Mouse (Mus musculus): ENCODE measurements around the gene Map4k1. TPM values are rescaled to one million over a fixed set of nuclear protein-coding genes. Genes with fewer than 3 reads are reported as not detected.

Gene Map4k1
- total RNA-seq, 2 experiments from 2014 or later = 38.5 to 62.8 TPM

GRCm38 (mm10) chr7:29019447-29020220 is 37.8 kb downstream of the Map4k1 start:
- peak; percentile 25; the same call in 1 of the 2 replicates for ATAC-seq (replicated peaks; ENCODE audit: poor library complexity)

- no peak for ATAC-seq (replicated peaks; ENCODE audit: poor library complexity)
These were observed 40.6 kb downstream of the Map4k1 start for GRCm38 (mm10) chr7:29022479-29022878.

GRCm38 (mm10) chr7:29023514-29023913 is 41.7 kb downstream of the Map4k1 start:
- ATAC-seq (replicated peaks; ENCODE audit: poor library complexity) = peak; percentile 45

GRCm38 (mm10) chr7:29025566-29025965 is 43.7 kb downstream of the Map4k1 start:
- ATAC-seq (replicated peaks; ENCODE audit: poor library complexity) = no peak

GRCm38 (mm10) chr7:29026195-29026594 is 44.3 kb downstream of the Map4k1 start:
- ATAC-seq (replicated peaks; ENCODE audit: poor library complexity) = no peak

GRCm38 (mm10) chr7:29026811-29027210 is 45.0 kb downstream of the Map4k1 start:
- no peak for ATAC-seq (replicated peaks; ENCODE audit: poor library complexity)

GRCm38 (mm10) chr7:29028761-29029160 is 46.9 kb downstream of the Map4k1 start:
- no peak for ATAC-seq (replicated peaks; ENCODE audit: poor library complexity)

- peak; percentile 97 for ATAC-seq (replicated peaks; ENCODE audit: poor library complexity)
These were observed 48.1 kb downstream of the Map4k1 start for GRCm38 (mm10) chr7:29029690-29030656.

GRCm38 (mm10) chr7:29031641-29032040 is 49.8 kb downstream of the Map4k1 start:
- no peak for ATAC-seq (replicated peaks; ENCODE audit: poor library complexity)

GRCm38 (mm10) chr7:29032685-29033084 is 50.8 kb downstream of the Map4k1 start:
- peak; percentile 40; the same call in 1 of the 2 replicates for ATAC-seq (replicated peaks; ENCODE audit: poor library complexity)

GRCm38 (mm10) chr7:29037261-29037660 is 55.4 kb downstream of the Map4k1 start:
- peak; percentile 45; the same call in 1 of the 2 replicates for ATAC-seq (replicated peaks; ENCODE audit: poor library complexity)

GRCm38 (mm10) chr7:29039604-29039984 is 57.7 kb downstream of the Map4k1 start:
- peak; percentile 84 for ATAC-seq (replicated peaks; ENCODE audit: poor library complexity)

GRCm38 (mm10) chr7:29039985-29040661 is 58.3 kb downstream of the Map4k1 start:
- peak; percentile 37 for ATAC-seq (replicated peaks; ENCODE audit: poor library complexity)

- ATAC-seq (replicated peaks; ENCODE audit: poor library complexity) = no peak
These were observed 59.3 kb downstream of the Map4k1 start for GRCm38 (mm10) chr7:29041194-29041593.

- peak; percentile 11; the same call in 1 of the 2 replicates for ATAC-seq (replicated peaks; ENCODE audit: poor library complexity)
These were observed 61.3 kb downstream of the Map4k1 start for GRCm38 (mm10) chr7:29043016-29043673.

- no peak for ATAC-seq (replicated peaks; ENCODE audit: poor library complexity)
These were observed 61.8 kb downstream of the Map4k1 start for GRCm38 (mm10) chr7:29043674-29044057.

- no peak for ATAC-seq (replicated peaks; ENCODE audit: poor library complexity)
These were observed 62.5 kb downstream of the Map4k1 start for GRCm38 (mm10) chr7:29044302-29044701.

- ATAC-seq (replicated peaks; ENCODE audit: poor library complexity) = no peak
These were observed 64.7 kb downstream of the Map4k1 start for GRCm38 (mm10) chr7:29046533-29046932.

GRCm38 (mm10) chr7:29048070-29048469 is 66.2 kb downstream of the Map4k1 start:
- ATAC-seq (replicated peaks; ENCODE audit: poor library complexity) = no peak

- no peak for ATAC-seq (replicated peaks; ENCODE audit: poor library complexity)
These were observed 66.8 kb downstream of the Map4k1 start for GRCm38 (mm10) chr7:29048615-29049014.

Data from megakaryocyte progenitor cell, adult 5-6 weeks (primary cell).